Mouse (Mus musculus) G1E (cell line): ENCODE measurements around the gene Adam11.

Experiments
- CTCF ChIP-seq: IDR thresholded peaks from 2 replicates; pipeline ENCODE4 v1.5.1; 2012; ENCODE audit warnings: low read depth, low read length, inconsistent platforms, mixed read lengths
- GATA1 ChIP-seq: IDR thresholded peaks from 2 replicates; pipeline ENCODE4 v1.6.1; 2012; ENCODE audit warnings: borderline replicate concordance, low read length, inconsistent platforms, mixed read lengths
- TAL1 ChIP-seq: conservative IDR thresholded peaks from 2 replicates; pipeline ENCODE4 v1.6.1; 2012; ENCODE audit warnings: low read depth, low read length, inconsistent platforms, mixed read lengths

DNA sequence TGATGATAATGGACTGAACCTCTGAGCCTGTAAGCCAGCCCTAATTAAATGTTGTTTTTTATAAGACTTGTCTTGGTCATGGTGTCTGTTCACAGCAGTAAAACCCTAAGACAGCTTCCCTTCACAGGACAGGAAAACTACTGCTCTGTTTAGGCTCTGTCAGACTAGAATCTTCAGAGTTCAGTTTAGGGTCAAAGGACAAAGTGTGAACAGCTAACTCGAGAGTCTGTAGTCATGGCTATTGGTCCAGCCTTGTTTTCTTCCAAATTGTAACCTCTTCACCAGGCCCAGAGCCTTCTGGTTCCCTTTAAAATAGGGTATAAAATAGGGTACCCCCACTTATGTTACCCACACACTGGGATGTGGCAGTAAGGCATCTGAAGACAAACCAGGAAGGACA lies 13.4 kb upstream of the Adam11 start:
- TF ChIP-seq GATA1: no peak
- no peak for TF ChIP-seq CTCF
- TF ChIP-seq TAL1: no peak
